Mouse (Mus musculus): ENCODE results near the gene Sigirr.

Gene Sigirr

DNA sequence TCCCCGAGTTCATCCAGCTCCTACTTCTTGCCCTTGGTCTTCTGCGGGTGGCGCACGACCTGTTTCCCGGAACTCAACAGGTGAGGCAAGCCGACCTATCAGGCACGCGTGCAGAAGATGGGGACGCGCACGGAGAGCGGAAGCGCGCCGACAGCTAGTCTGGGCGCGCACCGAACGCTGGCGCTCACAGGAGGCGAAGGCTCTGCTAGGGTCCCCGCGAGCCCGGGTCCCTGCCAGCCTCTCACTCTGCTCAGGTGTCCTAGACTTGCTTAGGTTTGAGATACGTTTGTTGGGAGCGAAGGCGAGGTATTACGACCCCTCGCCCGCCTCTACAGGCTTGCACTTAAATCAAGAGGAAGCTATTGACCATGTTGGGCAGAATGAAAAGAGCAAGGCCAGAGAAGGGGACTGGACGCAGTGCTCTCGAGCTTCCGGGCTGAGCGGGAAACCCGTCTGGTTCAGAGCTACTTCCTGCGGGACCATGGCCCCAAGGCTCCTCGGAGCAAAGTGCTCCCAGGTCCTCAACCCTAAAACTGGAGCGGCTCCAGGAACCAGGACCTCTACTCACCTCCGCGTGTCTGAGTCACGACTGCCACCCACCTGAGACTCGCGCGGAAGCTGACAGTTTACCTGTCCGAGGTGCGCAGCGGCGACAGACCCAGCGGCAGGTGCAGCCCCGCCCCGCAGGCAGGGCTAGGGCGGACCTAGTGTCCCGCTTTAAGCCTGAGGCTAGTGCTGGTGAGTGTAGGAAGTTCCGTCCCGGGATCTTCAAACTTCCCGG is at the start of gene Sigirr:
Sigirr (minus strand) TSS at position 662 of the 781 bp plus-strand sequence.
- peak; percentile 68 to 84 for DNase-seq

DNA sequence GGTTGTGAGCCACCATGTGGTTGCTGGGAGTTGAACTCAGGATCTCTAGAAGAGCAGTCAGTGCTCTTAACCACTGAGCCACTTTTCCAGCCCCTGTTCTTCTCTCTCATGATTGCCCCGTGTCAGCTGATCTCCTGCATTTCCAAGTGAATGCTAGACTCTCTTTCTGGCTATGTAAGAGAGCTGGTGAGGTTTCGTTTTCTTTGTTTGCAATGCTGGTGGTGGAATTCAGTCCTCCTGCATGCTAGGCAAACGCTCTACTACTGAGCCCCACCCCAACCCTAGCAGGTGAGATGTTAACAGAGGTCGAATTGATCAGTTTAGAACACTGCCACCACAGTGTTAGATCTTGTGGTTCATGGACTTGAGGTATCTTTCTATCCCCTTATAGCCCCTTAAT is 48.3 kb upstream of the Sigirr start:
- no peak for DNase-seq

DNA sequence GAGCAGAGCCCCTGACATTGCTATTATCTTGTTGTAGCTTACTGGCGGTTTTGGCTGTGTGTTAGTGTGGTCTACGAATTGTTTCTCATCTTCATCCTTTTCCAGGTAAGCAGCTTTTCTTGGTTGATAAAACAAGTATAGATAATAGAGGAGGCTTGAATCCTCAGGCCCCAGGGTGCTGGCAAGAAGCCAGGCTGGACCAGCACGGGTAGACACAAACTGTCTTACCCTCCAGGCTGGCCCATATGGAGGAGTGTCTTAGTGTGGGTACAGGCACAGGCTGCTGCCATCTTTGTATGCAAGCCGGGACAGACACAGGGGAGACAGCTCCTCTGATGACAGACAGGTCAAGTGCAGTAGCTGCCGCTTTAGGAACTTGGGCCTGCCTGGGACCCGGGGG is 46.7 kb upstream of the Sigirr start:
- no peak for DNase-seq

DNA sequence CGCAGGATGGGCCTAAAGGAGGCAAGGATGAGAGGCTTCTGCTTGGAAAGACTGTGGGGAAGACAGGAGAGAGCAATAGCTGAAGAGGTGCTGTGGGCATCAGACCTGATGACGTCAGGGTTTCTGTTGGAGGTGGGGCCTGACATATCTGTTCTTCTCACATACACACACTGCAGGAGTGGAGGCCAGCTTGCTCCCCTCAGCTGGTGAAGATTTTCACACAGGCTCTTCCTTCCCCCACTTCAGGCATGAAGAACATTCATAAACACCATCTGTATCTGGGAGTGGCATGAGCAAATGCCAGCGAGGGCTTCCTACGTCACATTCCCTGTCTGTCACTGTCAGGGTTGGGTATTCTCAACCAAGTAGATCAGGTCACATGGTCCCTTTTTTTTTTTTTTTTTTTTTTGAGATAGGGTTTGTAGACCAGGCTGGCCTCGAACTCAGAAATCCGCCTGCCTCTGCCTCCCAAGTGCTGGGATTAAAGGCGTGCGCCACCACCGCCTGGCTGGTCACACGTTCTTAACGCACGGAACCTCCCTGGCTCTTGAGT is 45.7 kb upstream of the Sigirr start:
- no peak for DNase-seq

DNA sequence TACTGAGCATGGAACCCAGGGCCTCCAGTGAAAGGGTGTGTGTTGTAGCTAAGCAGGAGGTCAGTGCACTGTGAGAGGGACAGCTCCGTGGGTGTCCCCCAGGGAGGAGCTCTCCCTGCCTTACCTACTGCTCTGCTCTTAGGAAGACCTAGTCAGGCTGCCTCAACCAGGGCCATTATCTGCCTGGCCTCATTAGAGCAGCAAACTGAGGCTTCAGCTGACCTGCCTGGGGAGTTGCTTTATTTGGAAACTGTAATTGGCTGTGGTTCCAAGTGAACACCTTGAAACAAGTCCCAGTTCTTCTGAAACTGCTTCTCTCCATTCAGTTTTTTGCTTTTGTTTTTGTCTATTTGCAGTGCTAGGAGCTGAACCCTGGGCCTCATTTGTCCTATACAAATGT is 45.0 kb upstream of the Sigirr start:
- DNase-seq = no peak

DNA sequence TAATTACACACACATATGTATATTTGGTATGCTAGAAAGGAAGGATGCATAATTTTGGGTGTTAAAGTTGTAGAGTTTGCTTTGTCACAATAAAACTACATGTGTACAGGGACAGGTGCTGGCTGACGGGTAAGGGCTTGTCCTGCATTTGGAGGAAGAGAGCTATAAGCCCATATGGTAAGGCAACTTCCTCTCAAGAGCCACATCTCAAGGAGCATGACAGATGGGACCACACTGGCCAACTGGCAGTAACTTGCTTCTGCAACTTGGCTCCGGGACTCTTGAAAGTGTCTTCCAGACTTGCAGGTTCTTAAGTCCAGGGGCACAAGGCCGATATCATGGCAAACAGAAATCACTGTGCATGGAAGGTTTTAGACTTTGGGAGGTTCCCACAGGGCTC is 44.3 kb upstream of the Sigirr start:
- DNase-seq = no peak

DNA sequence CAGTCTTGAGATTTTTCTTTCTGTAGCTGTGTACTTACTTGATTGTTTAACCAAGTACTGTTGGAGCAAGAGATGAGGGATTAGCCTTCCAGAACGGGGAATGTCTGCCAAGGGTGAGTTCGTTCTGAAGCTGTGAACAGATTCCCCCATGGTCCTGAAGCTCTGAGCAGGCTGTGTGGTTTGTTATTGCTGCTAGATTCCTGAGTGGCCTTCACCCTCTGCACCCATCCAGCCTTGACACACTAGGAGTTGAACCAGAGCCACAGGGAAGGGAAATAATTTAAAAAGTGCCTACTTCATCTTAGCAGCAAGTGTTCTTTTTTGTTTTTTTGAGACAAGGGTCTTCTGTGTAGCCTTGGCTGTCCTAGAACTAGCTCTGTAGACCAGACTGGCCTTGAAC is 43.5 kb upstream of the Sigirr start:
- DNase-seq = no peak

DNA sequence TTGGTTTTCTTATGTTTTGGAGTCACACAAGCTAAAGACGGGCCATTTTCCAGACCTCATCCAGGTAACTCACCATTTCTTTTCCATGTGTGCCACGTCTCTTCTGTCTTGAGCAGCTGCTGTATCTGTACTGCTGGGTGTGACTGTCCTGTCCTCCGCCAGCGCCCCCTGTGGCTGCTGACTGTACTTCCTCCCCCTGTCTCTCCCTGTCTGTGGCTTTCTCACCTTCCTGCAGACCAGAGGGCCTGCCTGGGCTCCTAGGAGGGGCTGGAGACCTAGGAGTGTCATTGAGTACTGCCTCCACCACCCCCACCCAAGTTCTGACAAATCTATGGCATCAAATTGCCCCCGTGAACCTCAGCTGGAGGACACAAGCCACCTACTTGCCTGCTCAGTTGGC is 42.7 kb upstream of the Sigirr start:
- DNase-seq = peak; percentile 50 to 54

DNA sequence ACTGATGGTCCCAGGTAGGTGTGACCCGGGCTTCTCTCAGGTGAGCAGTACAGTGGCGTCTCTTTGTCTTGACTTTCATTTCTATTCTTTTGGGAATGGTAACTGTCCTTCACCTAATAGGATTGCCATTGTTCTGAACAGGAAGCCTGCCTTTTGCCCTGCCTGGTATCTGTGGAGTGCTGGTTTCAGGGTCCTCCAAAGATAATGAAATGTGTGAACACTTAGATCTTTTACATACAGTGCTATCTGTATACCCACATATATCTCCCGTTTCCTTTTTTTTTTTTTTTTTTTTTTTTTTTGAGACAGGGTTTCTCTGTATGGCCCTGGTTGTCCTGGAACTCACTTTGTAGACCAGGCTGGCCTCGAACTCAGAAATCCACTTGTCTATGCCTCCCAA is 41.0 kb upstream of the Sigirr start:
- no peak for DNase-seq

DNA sequence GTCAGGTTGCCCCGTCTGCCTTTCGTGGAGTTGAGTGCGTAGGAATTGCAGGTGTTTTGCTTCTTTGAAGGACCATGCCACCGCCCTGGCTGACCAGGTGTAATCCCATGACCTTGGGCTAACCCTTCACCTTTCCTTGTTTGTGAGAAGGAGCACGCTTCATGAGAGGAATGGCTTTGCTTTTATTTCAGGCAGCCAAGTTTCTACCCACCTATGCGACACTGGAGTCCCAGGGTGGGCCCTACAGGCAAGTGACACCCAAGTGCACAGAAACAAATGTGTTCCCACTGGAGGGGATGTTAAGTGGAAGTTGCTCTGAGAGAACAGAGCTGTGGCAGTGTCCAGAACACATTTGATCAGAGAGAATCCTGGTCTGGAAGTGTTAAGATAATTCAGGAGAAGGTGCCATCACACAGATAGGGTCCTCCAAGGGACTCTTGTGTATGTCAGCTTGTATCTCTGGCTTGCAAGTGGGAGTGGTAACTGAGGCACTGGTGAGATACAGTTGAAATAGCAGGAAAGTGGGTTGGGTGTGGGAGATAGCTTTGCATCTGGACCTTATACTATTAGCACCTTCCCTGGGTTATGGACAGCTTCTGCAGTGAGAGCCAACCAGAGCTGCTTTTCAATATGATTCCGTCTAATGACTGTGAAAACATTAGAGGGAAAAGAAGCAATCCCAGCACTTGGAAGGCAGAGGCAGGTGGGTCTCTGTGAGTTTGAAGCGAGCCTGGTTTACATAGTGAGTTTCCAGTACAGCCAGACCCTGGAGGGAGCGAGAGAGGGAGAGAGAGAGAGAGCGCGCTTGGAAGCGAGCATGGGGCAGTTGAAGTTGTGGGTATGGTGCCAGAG is 31.8 kb upstream of the Sigirr start:
- DNase-seq = peak in 1 of 2 experiments; percentile 30

DNA sequence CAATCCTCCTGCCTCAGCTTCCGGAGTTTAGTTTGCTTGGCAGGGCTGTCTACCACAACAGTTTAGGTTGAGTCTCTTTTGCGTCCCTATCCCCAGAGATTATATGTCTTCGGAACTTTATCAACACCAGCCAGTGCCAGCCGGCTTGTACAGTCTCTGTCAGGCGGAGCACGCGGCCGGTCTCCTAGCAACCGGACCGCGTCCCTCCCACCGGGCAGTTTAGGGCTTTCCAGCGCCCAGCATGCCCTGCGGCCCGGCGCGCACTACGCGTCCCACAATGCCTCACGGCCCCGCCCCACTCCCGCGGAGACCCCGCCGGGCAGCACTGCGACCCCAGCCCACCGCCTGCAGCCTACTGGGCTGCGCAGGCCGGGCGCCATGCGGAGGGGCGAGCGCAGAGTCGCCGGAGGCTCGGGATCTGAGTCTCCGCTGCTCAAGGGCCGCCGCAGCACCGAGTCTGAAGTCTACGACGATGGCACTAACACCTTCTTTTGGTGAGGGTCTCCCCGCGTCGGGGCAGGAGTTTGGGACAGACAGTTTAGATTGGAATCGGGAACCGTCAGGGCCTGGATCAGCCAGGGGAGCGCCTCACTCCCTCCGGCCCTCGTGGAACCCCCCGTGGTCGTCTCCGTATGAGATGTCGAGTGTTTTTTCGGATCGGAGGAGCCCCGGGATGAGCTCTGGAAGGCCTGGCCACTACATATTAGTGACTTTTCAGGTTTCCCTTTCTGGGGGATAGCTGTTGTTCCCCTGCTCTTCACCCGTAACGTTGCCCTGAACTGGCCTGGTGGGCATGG is 30.9 kb upstream of the Sigirr start:
- DNase-seq = peak; percentile 93 to 96

DNA sequence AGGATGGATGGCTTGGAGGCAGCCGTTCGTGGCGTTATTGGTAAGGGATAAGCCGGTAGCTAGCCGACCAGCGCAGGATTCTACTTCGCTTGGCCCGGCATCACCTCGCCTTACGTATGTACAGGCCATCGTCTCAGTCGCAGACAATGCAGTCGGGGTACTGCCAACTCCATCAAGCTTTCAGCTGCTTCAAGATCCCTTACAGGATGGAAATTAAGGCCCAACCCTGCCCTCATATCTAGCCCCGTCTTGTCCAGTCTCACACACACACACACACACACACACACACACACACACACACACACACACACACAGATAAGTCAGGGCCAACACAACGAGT is 23.1 kb upstream of the Sigirr start:
- DNase-seq = no peak

DNA sequence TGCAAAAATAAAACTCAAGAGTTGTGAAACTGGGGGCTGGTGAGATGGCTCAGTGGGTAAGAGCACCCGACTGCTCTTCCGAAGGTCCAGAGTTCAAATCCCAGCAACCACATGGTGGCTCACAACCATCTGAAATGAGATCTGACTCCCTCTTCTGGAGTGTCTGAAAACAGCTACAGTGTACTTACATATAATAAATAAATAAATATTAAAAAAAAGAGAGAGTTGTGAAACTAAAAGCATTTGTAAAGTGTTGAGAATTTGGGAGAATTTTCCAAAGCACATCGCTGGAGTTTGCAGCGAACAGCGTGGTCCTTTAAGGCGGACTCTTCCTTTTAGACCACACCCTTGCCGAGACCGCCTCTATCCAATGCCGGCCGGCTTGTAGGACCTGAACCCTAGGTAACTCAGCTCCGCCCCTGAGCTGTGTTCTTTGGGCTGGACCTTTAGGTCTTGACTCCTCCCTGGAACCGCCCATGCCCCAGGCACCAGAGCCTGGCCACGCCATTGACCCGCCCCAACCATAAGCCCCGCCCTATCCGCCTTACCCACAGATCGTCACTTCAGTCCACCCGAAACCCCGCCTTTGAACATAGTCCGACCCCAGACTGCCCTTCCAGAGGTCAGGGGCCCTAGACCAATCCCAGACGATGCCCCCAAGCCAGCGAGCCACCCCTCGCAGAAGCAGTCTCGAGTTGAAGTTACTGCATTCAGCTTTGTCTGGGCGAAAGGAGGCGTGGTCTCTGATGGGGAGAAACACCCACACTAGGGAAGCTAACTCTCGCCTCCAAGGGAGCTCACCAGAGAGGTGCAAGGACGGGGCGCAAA is 22.5 kb upstream of the Sigirr start:
- DNase-seq = peak; percentile 99

DNA sequence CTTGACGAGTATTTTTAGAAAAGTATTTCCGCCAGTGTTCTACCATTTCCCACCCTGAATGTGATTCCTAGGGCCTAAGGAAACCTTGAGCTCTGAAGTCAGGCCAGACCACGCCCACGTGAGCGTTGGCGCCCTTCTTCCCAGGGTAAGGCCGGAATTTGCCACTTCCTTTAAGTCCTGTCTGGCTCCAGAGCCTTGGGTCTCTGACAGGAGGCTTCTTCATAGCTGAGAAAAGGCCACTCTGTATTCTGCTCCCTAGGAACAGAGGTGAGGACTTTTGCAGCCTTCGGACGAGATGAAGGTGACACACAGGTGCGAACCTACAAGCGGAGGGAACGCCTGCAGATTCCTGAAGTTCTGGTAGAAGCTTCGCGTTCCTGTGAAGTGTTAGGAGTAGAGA is 21.9 kb upstream of the Sigirr start, which contains the start of gene Ptdss2:
Ptdss2 (plus strand) TSS at position 138 of the 400 bp plus-strand sequence.
- DNase-seq = peak; percentile 81 to 87

DNA sequence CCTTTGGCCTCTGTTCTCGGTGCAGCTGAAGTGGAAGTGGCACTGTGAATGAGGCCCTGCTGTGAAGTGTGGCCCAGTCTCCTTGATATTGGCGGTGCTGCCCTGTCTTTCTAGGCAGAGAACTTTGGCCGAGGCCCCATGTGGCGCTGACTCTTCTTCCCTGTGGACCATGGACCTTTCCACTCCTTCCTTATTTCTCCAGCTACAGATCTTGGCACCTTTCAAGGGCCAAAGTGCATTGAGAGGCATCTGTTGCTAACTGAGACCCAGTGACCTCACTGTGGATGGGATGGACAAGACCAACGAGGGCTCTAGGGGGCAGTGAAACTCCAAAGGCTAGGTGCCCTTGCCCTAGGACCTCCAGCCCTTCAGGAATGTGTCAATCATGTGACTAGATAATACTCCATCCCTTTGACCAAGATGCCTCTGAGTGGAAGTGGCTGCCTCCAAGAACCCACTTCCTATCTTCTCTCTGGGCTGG is 20.7 kb upstream of the Sigirr start:
- DNase-seq = peak; percentile 80 to 92

DNA sequence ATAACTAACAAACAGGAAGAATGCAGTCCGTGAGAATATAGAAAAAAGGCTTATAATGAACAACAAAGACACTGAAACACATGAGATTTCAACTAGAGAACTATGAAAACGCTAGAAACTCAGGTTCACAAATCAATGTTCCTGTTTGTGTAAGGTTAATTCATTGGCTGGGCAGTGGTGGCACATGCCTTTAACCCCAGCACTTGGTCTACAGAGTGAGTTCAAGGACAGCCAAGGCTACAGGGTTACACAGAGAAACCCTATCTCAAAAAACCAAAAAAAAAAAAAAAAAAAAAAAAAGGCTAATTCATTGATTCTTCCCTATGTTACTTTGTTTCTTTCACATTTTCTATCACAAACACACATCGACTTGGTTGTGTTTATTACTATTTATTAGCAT is 20.2 kb upstream of the Sigirr start:
- no peak for DNase-seq

DNA sequence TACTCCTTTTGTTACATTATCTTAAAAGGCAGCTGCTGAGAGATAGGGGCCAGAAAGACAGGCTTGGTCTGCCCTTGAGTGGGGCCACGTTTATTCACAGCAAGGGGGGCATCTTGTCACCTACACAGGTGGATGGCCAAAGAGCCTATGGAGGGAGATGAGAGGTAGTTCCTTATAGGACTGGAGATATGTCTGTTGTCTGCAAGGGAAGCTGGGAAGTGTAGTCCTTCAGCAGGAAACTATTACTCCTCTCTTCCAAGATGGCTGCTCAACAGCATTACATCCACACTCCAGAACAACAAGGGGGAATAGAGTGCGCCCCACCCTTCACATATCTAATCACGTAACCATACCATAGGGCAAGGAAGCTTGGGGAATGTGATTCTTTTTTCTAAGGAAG is 19.1 kb upstream of the Sigirr start:
- no peak for DNase-seq

DNA sequence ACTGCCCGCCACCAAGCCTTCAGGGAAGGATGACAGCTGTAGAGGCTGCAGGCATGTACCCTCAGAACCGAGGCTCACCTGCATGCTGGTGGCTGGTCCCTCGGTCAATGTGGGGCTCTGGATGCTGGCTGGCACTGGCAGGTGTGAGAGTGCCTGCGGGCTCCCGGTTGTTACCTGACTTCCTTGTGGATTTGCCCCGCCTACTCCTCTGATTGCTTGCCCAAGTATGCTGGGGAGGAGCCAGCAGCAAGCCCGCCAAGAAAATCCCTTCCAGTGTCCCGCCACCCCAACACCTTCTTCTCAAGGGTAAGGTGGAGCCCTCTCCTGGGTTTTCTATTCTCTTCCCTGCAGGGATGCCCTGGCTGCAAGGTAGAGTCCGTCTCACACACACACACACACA is 17.3 kb upstream of the Sigirr start, which contains the start of gene Ano9:
Ano9 (minus strand) TSS at position 171 of the 400 bp plus-strand sequence.
- peak; percentile 74 to 86 for DNase-seq

DNA sequence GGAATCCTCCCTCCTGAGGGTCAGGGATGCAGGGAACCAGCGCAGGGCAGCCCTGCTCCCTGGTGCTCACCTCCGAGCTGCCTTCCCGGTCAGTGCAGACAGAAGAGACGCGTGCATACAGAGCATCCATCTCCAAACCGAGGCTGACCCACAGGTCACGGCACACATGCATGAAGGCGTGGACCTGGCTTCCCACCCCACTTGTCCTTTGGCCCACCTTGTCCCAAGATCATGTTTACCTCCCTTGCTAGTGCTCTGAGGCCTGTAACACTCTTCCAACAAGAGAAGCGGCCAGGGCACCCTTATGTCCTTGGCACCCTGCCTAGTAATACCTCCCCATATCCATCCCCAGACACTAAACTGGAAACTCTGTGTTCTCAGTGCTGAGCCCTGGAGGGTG is 15.5 kb upstream of the Sigirr start:
- no peak for DNase-seq

DNA sequence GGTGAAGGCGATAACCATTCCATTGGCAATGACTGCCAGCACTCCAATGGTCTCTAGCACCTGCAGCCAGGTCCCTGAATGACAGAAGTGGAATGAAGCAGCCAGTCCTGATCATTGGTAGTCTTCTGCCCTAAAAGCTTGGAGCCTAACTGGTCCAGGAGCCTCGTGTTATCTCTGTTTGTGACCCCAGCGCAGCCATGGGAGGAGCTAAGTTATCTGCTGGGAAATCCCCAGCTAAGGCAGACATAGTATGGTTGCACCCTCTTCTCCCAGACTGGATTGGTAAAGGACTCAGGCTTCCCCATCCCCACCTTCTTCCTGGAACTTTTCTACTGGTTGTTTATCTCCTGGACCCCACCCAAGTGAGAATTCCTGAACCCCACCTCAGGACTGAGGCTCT is 2.8 kb upstream of the Sigirr start:
- DNase-seq = no peak

DNA sequence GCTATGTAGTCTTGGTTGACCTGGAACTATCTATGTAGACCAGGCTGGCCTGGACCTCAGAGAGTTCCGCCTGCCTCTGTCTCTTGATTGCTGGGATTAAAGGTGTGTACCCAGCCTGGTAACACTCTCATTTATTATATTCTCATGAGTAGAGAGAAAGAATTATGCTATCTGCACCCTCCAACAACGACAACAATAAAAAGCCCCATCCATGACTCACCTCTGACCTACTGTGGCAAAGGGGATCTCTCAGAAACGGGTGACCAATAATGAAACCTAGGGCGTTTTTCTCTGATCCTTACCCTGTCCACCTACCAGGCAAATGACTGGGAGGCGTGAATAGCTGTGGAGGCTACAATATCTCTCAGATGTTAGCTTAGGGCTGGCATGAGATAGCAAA is 3.2 kb downstream of the Sigirr start:
- no peak for DNase-seq

DNA sequence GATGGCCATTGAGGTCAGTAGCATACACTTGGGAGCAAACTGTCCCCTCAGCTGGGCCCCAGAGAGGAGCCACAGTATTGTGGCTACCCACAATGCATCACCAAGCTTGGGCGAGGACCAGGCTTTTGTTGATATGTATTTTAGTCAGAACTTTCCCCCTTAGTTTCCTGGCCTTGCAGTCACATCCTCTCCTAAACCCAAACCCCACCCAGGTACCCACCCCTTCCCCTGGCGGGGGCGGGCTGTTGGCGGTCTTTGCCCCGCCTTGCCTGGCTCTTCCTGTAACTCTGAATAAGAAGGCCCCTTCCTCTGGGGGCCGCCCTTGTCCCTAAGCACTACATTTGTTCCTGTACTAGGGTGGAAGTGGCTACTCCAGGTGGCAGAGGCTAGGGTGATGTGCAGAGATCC is 3.7 kb downstream of the Sigirr start:
- peak; percentile 68 to 88 for DNase-seq

Data from kidney, postnatal 25 days (tissue).